Mouse (Mus musculus) CH12.LX (cell line): ENCODE data around the gene Slc7a3.

Source experiments
- CHD2 ChIP-seq: IDR thresholded peaks from 2 replicates; pipeline ENCODE4 v1.6.1; 2011; ENCODE audit warnings: low read length, improper control_type of control experiment
- CTCF ChIP-seq, 2 experiments: IDR thresholded peaks in 1 of 2; conservative IDR thresholded peaks in 1 of 2; 2 replicates each; pipeline ENCODE4 v1.5.1; 2011 to 2012; ENCODE audit warnings: low read depth in 2 of 2, low read length in 2 of 2, improper control_type of control experiment in 1 of 2, inconsistent platforms in 1 of 2, mild to moderate bottlenecking in 1 of 2, moderate library complexity in 1 of 2
- JUND ChIP-seq: conservative IDR thresholded peaks from 2 replicates; pipeline ENCODE4 v1.6.1; 2011; ENCODE audit warnings: low read depth, low read length, improper control_type of control experiment
- MXI1 ChIP-seq: IDR thresholded peaks from 2 replicates; pipeline ENCODE4 v1.6.1; 2011; ENCODE audit warnings: mild to moderate bottlenecking, low read depth, low read length, improper control_type of control experiment
- POLR2A ChIP-seq: IDR thresholded peaks from 2 replicates; pipeline ENCODE4 v1.6.1; 2011; ENCODE audit warnings: low read depth, mild to moderate bottlenecking, improper control_type of control experiment, low read length
- ZKSCAN1 ChIP-seq: IDR thresholded peaks from 2 replicates; pipeline ENCODE4 v1.6.1; 2012; ENCODE audit warnings: low read depth, inconsistent platforms, low read length, improper control_type of control experiment, borderline replicate concordance

- no peak for TF ChIP-seq CTCF (conservative IDR thresholded peaks at IDR 0.05 in 1 of 2, IDR thresholded peaks at IDR 0.05 in 1 of 2; ENCODE audit: low read depth in 2 of 2, low read length in 2 of 2)
- no peak for TF ChIP-seq MXI1
- no peak for TF ChIP-seq JUND
- TF ChIP-seq POLR2A: no peak
- TF ChIP-seq CHD2: no peak
- TF ChIP-seq ZKSCAN1: no peak
These were observed 26.3 kb downstream of the Slc7a3 start, which contains the start of gene Tex11 for GRCm38 (mm10) chrX:101059541-101059940.
